Mouse (Mus musculus): Measurements from ENCODE around the gene Cpsf6. TPM values are rescaled to one million over a fixed set of nuclear protein-coding genes. Genes with fewer than 3 reads are reported as not detected.
A peak's percentile ranks its signal among the peaks of the same experiment; 100 is the strongest.

Cpsf6 gene
- polyA plus RNA-seq, 1 experiment from 2014 or later, result 38.6 TPM

DNA sequence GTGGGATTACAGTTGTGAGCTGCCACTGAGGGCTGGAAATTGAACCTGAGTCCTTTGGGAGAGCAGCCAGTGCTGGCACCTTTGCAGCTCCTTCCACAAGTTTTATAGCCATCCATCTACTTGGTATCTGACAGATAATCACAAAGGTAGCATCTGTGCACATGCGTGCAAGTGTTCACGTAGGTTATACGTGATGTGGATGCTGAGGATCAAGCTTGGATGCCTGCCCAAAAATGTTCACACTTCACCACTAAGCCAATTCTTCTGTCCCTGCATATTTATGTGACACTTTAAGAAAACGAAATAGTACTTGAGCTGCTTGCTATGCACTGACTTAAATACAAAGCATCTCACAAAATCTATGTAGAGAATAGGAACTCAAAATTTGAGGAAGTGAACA lies 38.8 kb downstream of the Cpsf6 start:
- H3K36me3 ChIP-seq (replicated peaks; ENCODE audit: insufficient read depth, low read length), result no peaks in the 10 kb centered on the region; the same call in 1 of the 2 replicates
- ATAC-seq, result no peak
- H3K27me3 ChIP-seq (ENCODE audit: insufficient read depth, low read length), result no peaks in the 10 kb centered on the region
- no peak overlapping the region for H3K27ac ChIP-seq (ENCODE audit: low read depth)
- no peak overlapping the region for H3K9ac ChIP-seq (replicated peaks)
- no peaks in the 10 kb centered on the region for H3K4me1 ChIP-seq (ENCODE audit: insufficient read depth)
- H3K4me2 ChIP-seq (ENCODE audit: low read depth, low read length), result no peak overlapping the region
- no peak for DNase-seq
- H3K4me3 ChIP-seq (ENCODE audit: low read depth, low read length), result no peak overlapping the region
- 86% methylated on average over 4 of the region's 4 CpGs for WGBS (ENCODE audit: insufficient replicate concordance)
- no peaks in the 10 kb centered on the region for H3K9me3 ChIP-seq (ENCODE audit: low read length)
- no peak for TF ChIP-seq EP300 (IDR thresholded peaks at IDR 0.05; ENCODE audit: low read depth)
- no peak for TF ChIP-seq CTCF (IDR thresholded peaks at IDR 0.05; ENCODE audit: low read depth)

DNA sequence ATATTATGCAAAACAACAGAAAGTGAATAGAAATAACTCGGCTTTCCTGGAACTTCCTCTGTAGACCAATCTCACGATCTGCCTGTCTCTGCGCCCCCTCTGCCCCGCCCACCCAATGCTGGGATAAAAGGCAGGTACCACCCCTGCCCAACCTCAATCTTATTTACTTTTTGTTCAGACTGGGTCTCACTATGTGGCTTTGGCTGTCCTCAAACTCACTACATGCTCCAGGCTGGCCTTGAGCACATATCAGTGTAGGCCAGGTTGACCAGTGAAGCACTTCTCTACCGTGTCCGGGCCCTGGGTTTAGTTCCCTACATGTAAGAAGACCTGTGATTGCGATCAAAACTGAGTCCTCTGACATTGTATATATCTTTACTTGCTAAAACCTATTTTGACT lies 40.6 kb downstream of the Cpsf6 start:
- H3K4me3 ChIP-seq (ENCODE audit: low read depth, low read length), result no peak overlapping the region
- H3K27me3 ChIP-seq (ENCODE audit: insufficient read depth, low read length), result no peaks in the 10 kb centered on the region
- H3K4me2 ChIP-seq (ENCODE audit: low read depth, low read length), result no peak overlapping the region
- no peaks in the 10 kb centered on the region for H3K36me3 ChIP-seq (replicated peaks; ENCODE audit: insufficient read depth, low read length)
- H3K9me3 ChIP-seq (ENCODE audit: low read length), result no peaks in the 10 kb centered on the region
- WGBS (ENCODE audit: insufficient replicate concordance), result 65% methylated on average over 7 of the region's 7 CpGs
- ATAC-seq (no peak), DNase-seq (no peak)
- TF ChIP-seq CTCF (IDR thresholded peaks at IDR 0.05; ENCODE audit: low read depth) (no peak), EP300 (IDR thresholded peaks at IDR 0.05; ENCODE audit: low read depth) (no peak)
- H3K4me1 ChIP-seq (ENCODE audit: insufficient read depth), result no peaks in the 10 kb centered on the region
- H3K9ac ChIP-seq (replicated peaks), result no peak overlapping the region
- H3K27ac ChIP-seq (ENCODE audit: low read depth), result no peak overlapping the region

DNA sequence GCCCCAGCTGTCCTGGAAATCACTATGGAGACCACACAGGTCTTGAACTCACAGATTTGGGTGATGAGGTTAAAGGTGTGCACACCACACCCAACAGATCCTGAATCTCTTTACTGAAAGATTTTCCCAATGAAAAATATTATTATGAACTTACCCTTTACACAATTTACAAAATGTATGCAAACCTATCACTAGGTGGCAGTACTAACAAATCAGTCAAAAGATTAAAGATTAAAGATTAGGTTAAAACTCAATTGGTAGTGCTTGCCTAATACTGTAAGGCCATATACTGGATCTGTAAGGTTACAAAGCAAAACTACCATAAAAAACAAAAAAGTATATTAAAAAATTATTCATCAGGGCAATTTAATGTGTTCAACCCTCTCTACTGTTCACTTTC lies 41.9 kb downstream of the Cpsf6 start:
- Histone ChIP-seq H3K4me2 (ENCODE audit: low read depth, low read length) (no peak overlapping the region), H3K27me3 (ENCODE audit: insufficient read depth, low read length) (no peaks in the 10 kb centered on the region), H3K9me3 (ENCODE audit: low read length) (no peaks in the 10 kb centered on the region), H3K27ac (ENCODE audit: low read depth) (no peak overlapping the region), H3K4me3 (ENCODE audit: low read depth, low read length) (no peak overlapping the region), H3K4me1 (ENCODE audit: insufficient read depth) (no peaks in the 10 kb centered on the region), H3K36me3 (replicated peaks; ENCODE audit: insufficient read depth, low read length) (no peaks in the 10 kb centered on the region), H3K9ac (replicated peaks) (no peak overlapping the region)
- no peak for DNase-seq
- no peak for ATAC-seq
- TF ChIP-seq CTCF (IDR thresholded peaks at IDR 0.05; ENCODE audit: low read depth), result peak; percentile 34; the same call in 1 of the 2 replicates
- no peak for TF ChIP-seq EP300 (IDR thresholded peaks at IDR 0.05; ENCODE audit: low read depth)

DNA sequence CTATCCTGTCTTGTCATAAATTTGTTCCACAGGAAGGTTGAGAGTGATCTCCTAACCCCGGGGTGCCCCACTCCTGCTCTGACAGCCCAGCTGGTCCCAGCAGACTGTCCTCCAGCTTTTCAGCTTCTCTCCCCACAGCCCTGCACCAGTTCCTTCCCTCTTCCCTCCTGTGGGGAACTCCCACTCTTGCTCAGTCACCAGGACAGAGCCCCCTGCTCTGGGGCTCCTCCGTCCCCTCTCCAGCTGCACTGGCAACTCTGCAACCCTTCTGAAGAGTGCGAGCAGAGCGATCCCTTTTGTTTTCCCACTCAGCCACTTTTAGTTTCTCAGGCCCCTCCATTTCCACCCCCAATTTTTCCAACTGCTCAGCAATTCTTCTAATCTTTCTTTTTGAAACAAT lies 44.2 kb downstream of the Cpsf6 start:
- no peak for ATAC-seq
- no peaks in the 10 kb centered on the region for H3K4me1 ChIP-seq (ENCODE audit: insufficient read depth)

DNA sequence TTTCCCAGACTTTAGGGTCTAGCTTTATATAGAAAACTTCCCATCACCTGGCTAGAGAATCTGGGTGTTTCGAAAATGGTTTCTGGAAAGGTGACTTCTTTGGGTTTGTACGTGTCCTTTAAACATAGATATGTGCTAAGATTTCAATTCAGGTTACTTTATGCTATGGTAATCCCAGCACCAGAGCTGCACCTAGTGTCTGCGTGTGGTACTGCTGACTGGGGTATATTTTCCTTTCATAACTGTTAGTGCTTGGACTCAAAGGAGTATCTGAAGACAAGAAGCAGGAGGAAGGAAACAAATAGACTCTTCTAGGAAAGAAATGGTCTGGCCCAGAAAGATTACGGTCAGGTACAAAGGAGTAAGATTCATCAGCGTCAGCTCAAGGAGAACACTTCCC lies 49.3 kb downstream of the Cpsf6 start:
- WGBS (ENCODE audit: insufficient replicate concordance), result 35% methylated on average over 5 of the region's 5 CpGs
- Histone ChIP-seq H3K4me3 (ENCODE audit: low read depth, low read length) (no peak overlapping the region), H3K36me3 (replicated peaks; ENCODE audit: insufficient read depth, low read length) (no peaks in the 10 kb centered on the region), H3K9ac (replicated peaks) (no peak overlapping the region), H3K27ac (ENCODE audit: low read depth) (no peak overlapping the region), H3K4me2 (ENCODE audit: low read depth, low read length) (no peak overlapping the region), H3K27me3 (ENCODE audit: insufficient read depth, low read length) (no peaks in the 10 kb centered on the region), H3K9me3 (ENCODE audit: low read length) (no peaks in the 10 kb centered on the region), H3K4me1 (ENCODE audit: insufficient read depth) (no peaks in the 10 kb centered on the region)
- DNase-seq, result peak; percentile 48
- ATAC-seq, result peak; percentile 57; the same call in 1 of the 2 replicates
- TF ChIP-seq EP300 (IDR thresholded peaks at IDR 0.05; ENCODE audit: low read depth) (no peak), CTCF (IDR thresholded peaks at IDR 0.05; ENCODE audit: low read depth) (peak; percentile 73)

More for the DNA sequence above, 44.2 kb downstream of the Cpsf6 start:
- TF ChIP-seq CTCF (IDR thresholded peaks at IDR 0.05; ENCODE audit: low read depth), result no peak
- no peak for TF ChIP-seq EP300 (IDR thresholded peaks at IDR 0.05; ENCODE audit: low read depth)
- Histone ChIP-seq H3K36me3 (replicated peaks; ENCODE audit: insufficient read depth, low read length) (no peaks in the 10 kb centered on the region), H3K27me3 (ENCODE audit: insufficient read depth, low read length) (no peaks in the 10 kb centered on the region), H3K9ac (replicated peaks) (no peak overlapping the region), H3K4me2 (ENCODE audit: low read depth, low read length) (0 out of 2 replicates have a peak overlapping the region, but pooled peaks have one; percentile 13), H3K4me3 (ENCODE audit: low read depth, low read length) (no peak overlapping the region), H3K9me3 (ENCODE audit: low read length) (no peaks in the 10 kb centered on the region), H3K27ac (ENCODE audit: low read depth) (no peak overlapping the region)
- WGBS (ENCODE audit: insufficient replicate concordance), result 25% methylated on average over 4 of the region's 4 CpGs
- DNase-seq, result no peak

DNA sequence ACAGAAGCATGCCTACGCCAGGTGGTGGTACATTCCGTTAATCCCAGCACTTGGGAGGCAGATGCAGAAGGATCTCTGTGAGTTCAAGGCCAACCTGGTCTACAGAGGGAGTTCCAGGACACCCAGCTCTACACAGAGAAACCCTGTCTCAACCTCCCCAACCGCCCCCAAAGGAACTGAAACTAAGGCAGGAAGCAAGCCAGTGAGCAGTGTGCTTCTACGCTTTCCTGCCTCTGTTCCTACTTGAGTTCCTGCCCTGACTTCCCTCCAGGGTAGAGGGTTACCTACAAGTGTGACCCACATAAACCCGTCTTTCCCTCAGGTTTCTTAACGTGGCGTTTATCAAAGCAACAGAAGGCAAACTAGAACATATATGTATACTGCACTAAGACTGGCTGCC lies 56.0 kb downstream of the Cpsf6 start:
- no peak overlapping the region for H3K27ac ChIP-seq (ENCODE audit: low read depth)
- 62% methylated on average over 7 of the region's 7 CpGs for WGBS (ENCODE audit: insufficient replicate concordance)
- DNase-seq (peak; percentile 22), ATAC-seq (no peak)
- no peak overlapping the region for H3K4me3 ChIP-seq (ENCODE audit: low read depth, low read length)
- no peaks in the 10 kb centered on the region for H3K9me3 ChIP-seq (ENCODE audit: low read length)
- H3K9ac ChIP-seq (replicated peaks), result no peak overlapping the region
- H3K4me2 ChIP-seq (ENCODE audit: low read depth, low read length), result no peak overlapping the region
- no peaks in the 10 kb centered on the region for H3K36me3 ChIP-seq (replicated peaks; ENCODE audit: insufficient read depth, low read length)
- TF ChIP-seq EP300 (IDR thresholded peaks at IDR 0.05; ENCODE audit: low read depth) (no peak), CTCF (IDR thresholded peaks at IDR 0.05; ENCODE audit: low read depth) (no peak)
- no peaks in the 10 kb centered on the region for H3K27me3 ChIP-seq (ENCODE audit: insufficient read depth, low read length)
- H3K4me1 ChIP-seq (ENCODE audit: insufficient read depth), result peaks cover 7% of the 10 kb centered on the region; the same call in 1 of the 2 replicates

DNA sequence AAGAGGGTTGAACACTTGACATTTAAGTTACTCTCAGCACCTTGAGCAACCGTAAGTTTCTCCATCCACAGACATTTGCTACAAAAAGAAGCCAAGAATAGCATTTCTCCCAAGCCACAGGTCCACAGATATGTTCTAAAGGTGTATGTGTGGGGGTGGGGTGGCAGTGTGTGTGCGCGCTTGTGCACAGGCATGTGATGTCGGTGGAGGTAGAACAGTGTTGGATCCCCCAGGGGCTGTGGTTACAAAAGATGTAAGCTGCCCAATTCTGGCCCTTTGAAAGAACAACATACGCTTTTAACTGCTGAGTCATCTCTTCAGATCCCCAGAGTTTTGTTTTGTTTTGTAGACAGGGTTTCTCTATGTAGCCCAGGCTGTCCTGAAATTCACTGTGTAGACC lies 57.2 kb downstream of the Cpsf6 start:
- H3K4me1 ChIP-seq (ENCODE audit: insufficient read depth), result peaks cover 7% of the 10 kb centered on the region; the same call in 1 of the 2 replicates
- ATAC-seq, result no peak
- 68% methylated on average over 5 of the region's 5 CpGs for WGBS (ENCODE audit: insufficient replicate concordance)

More for the DNA sequence above, 57.2 kb downstream of the Cpsf6 start:
- Histone ChIP-seq H3K4me2 (ENCODE audit: low read depth, low read length) (no peak overlapping the region), H3K27me3 (ENCODE audit: insufficient read depth, low read length) (no peaks in the 10 kb centered on the region), H3K27ac (ENCODE audit: low read depth) (no peak overlapping the region), H3K4me3 (ENCODE audit: low read depth, low read length) (no peak overlapping the region), H3K9me3 (ENCODE audit: low read length) (no peaks in the 10 kb centered on the region), H3K9ac (replicated peaks) (no peak overlapping the region), H3K36me3 (replicated peaks; ENCODE audit: insufficient read depth, low read length) (no peaks in the 10 kb centered on the region)
- DNase-seq, result no peak
- TF ChIP-seq CTCF (IDR thresholded peaks at IDR 0.05; ENCODE audit: low read depth), result no peak
- TF ChIP-seq EP300 (IDR thresholded peaks at IDR 0.05; ENCODE audit: low read depth), result no peak
